Mouse (Mus musculus) lung, adult 2 months (tissue): ENCODE results near the gene Skap2.

Experiments used
- CTCF ChIP-seq: fragments of 200-500 bp; IDR thresholded peaks from 2 replicates; pipeline ENCODE4 v1.5.1; 2011; ENCODE audit warnings: mild to moderate bottlenecking, low read length, control low read depth; ENCODE audit not compliant: insufficient read depth
- POLR2A ChIP-seq: fragments of 200-500 bp; IDR thresholded peaks from 2 replicates; pipeline ENCODE4 v1.6.1; 2011; ENCODE audit warnings: low read depth, mild to moderate bottlenecking, control low read depth, low read length, borderline replicate concordance; ENCODE audit errors: extremely low read depth

DNA sequence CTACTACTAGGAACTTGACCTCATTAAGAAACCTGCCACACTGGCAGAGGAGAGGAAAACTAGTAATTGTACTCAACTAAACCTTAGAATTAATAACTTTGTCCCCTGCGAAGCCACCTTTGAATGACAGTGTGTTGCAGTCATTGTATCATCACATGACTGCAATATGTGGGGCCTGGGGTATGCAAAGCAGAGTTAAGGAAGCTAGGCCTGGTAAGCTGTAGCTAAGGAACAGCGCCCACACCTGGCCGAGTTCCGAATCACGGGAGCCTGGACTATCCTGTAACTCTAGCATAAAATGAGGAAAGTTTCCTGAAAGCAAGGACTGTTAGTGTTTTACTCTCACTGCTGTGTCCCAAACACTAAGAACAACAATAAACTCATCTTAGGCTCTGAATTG lies 33.2 kb upstream of the Skap2 start:
- TF ChIP-seq POLR2A = no peak
- TF ChIP-seq CTCF = peak; percentile 59
